ENCODE assay signal across 7 mouse cellular contexts in genomic region chrX:7670921-7671623, GRCm38 (mm10). TPM values are rescaled to one million over a fixed set of nuclear protein-coding genes. Genes with fewer than 3 reads are reported as not detected.
DNase-seq lines count a peak whose midpoint lies in the region; ATAC-seq and TF ChIP-seq lines count a peak whose summit lies in the region.

Gene Plp2 (minus strand): TSS chrX:7671390.

- H3K27me3 ChIP-seq in E14TG2a.4 (ENCODE audit: insufficient read depth, low read length): no peaks in the 10 kb centered on the region
- no peaks in the 10 kb centered on the region for H3K27me3 ChIP-seq in midbrain, embryonic 11.5 days (ENCODE audit: control insufficient read depth, insufficient read depth, low read length)

- 21% methylated on average over 35 of the region's 36 CpGs for WGBS in large intestine, adult 2 months
- whole genome bisulfite sequencing in midbrain, embryonic 11.5 days: 26% methylated on average over 31 of the region's 36 CpGs

- peak; percentile 55 for DNase-seq in ZHBTc4 (ENCODE audit: low read depth, low spot score)
- peak; percentile 46 to 52 for DNase-seq in heart, postnatal 10 days
- DNase-seq in large intestine, adult 2 months (ENCODE audit: low read depth, low spot score): no peak
- peak; percentile 87 for DNase-seq in midbrain, embryonic 11.5 days (ENCODE audit: low spot score, missing footprints)
- DNase-seq in thymus, postnatal 36 days: peak; percentile 45 to 65

- H3K4me2 ChIP-seq in midbrain, embryonic 11.5 days: peak within 1 kb of the TSS; percentile 48

- intact Hi-C loops in heart, postnatal 10 days (cut with DNase I): no loop called here

- no peak within 1 kb of the TSS for H3K27ac ChIP-seq in midbrain, embryonic 11.5 days (ENCODE audit: low read depth, low read length)

- ATAC-seq in erythroid progenitor cell, adult 5-6 weeks (replicated peaks; ENCODE audit: low FRiP score, poor library complexity, severe bottlenecking): no peak; the same call in 1 of the 2 replicates
- ATAC-seq in midbrain, embryonic 11.5 days (ENCODE audit: low FRiP score): peak; percentile 59; the same call in 1 of the 2 replicates

- H3K4me1 ChIP-seq in E14TG2a.4 (replicated peaks; ENCODE audit: low read depth, low read length): peaks cover 67% of the 10 kb centered on the region
- H3K4me1 ChIP-seq in midbrain, embryonic 11.5 days (ENCODE audit: control insufficient read depth, insufficient read depth, low read length): no peaks in the 10 kb centered on the region

- no peak for TF ChIP-seq CTCF in E14TG2a.4 (conservative IDR thresholded peaks at IDR 0.05; ENCODE audit: low read length)

- peak within 1 kb of the TSS; percentile 86 for H3K4me3 ChIP-seq in E14TG2a.4 (replicated peaks; ENCODE audit: low read length)
- peak within 1 kb of the TSS; percentile 34 for H3K4me3 ChIP-seq in midbrain, embryonic 11.5 days (ENCODE audit: low read depth, low read length)

- H3K36me3 ChIP-seq in E14TG2a.4 (ENCODE audit: insufficient read depth, low read length): peaks cover 25% of the 10 kb centered on the region
- H3K36me3 ChIP-seq in midbrain, embryonic 11.5 days (ENCODE audit: control insufficient read depth, insufficient read depth, low read length): no peaks in the 10 kb centered on the region

- H3K9me3 ChIP-seq in E14TG2a.4 (ENCODE audit: low read length): no peaks in the 10 kb centered on the region
- H3K9me3 ChIP-seq in midbrain, embryonic 11.5 days (ENCODE audit: control insufficient read depth, low read length): no peaks in the 10 kb centered on the region

- H3K9ac ChIP-seq in midbrain, embryonic 11.5 days (ENCODE audit: low read length): peak within 1 kb of the TSS; percentile 42

RNA-seq across cellular contexts. Expression of gene Plp2, which starts in this region (rescaled TPM):
- total RNA-seq in erythroid progenitor cell, adult 5-6 weeks (2015; ENCODE audit: low replicate concordance): 64.6 and 96.2 TPM in 2 replicates
- 9.6 and 18.7 TPM in 2 replicates for total RNA-seq in erythroid progenitor cell, adult 5-6 weeks (2017; ENCODE audit: low replicate concordance)
- total RNA-seq in heart, postnatal 10 days (2021): 10 to 100 TPM; 84.8 to 88.4 TPM
- polyA plus RNA-seq in large intestine, adult 2 months (2012; rRNA removed): 278 and 316 TPM in 2 replicates
- polyA plus RNA-seq in midbrain, embryonic 11.5 days (2014; fragmentation: Nextera tagmentation; extraction: Ambion mirVana): 36.3 and 36.9 TPM in 2 replicates
